Mouse (Mus musculus): ENCODE results near the gene Vamp8.
A peak's percentile ranks its signal among the peaks of the same experiment; 100 is the strongest.

Gene Vamp8

GRCm38 (mm10) chr6:72389941-72390771 is at the start of gene Vamp8:
Vamp8 (minus strand) TSS chr6:72390703.
- peak; percentile 69 for DNase-seq

- peak; percentile 96 for DNase-seq
Measured at GRCm38 (mm10) chr6:72439355-72440185, 49.1 kb upstream of the Vamp8 start, which contains the start of gene Mat2a. Mat2a (minus strand) TSS chr6:72439558.

GRCm38 (mm10) chr6:72438862-72439354 is 48.4 kb upstream of the Vamp8 start:
- DNase-seq = peak; percentile 89

- DNase-seq = no peak
Measured at GRCm38 (mm10) chr6:72438226-72438625, 47.7 kb upstream of the Vamp8 start.

GRCm38 (mm10) chr6:72432153-72432552 is 41.6 kb upstream of the Vamp8 start:
- DNase-seq = no peak

- no peak for DNase-seq
Measured at GRCm38 (mm10) chr6:72430989-72431921, 40.8 kb upstream of the Vamp8 start.

GRCm38 (mm10) chr6:72429061-72429842 is 38.7 kb upstream of the Vamp8 start:
- DNase-seq = no peak

GRCm38 (mm10) chr6:72428036-72428435 is 37.5 kb upstream of the Vamp8 start:
- peak; percentile 82 for DNase-seq

GRCm38 (mm10) chr6:72425646-72426045 is 35.1 kb upstream of the Vamp8 start:
- DNase-seq = no peak

- DNase-seq = no peak
Measured at GRCm38 (mm10) chr6:72420901-72421300, 30.4 kb upstream of the Vamp8 start.

GRCm38 (mm10) chr6:72419806-72420205 is 29.3 kb upstream of the Vamp8 start:
- no peak for DNase-seq

GRCm38 (mm10) chr6:72418279-72418678 is 27.8 kb upstream of the Vamp8 start:
- DNase-seq = no peak

GRCm38 (mm10) chr6:72415964-72416772 is 25.7 kb upstream of the Vamp8 start:
- DNase-seq = no peak

GRCm38 (mm10) chr6:72415181-72415580 is 24.7 kb upstream of the Vamp8 start:
- DNase-seq = no peak

GRCm38 (mm10) chr6:72414076-72414756 is 23.7 kb upstream of the Vamp8 start, which contains the start of gene Ggcx:
Ggcx (plus strand) TSS chr6:72414308.
- peak; percentile 97 for DNase-seq

- DNase-seq = no peak
Measured at GRCm38 (mm10) chr6:72410518-72410917, 20.0 kb upstream of the Vamp8 start.

GRCm38 (mm10) chr6:72410003-72410402 is 19.5 kb upstream of the Vamp8 start:
- DNase-seq = no peak

- DNase-seq = peak; percentile 71
Measured at GRCm38 (mm10) chr6:72409567-72409966, 19.1 kb upstream of the Vamp8 start.

- DNase-seq = peak; percentile 89
Measured at GRCm38 (mm10) chr6:72407119-72407518, 16.6 kb upstream of the Vamp8 start.

- no peak for DNase-seq
Measured at GRCm38 (mm10) chr6:72405356-72405755, 14.9 kb upstream of the Vamp8 start.

All from thymus, postnatal 14 days (tissue).